Mouse (Mus musculus) embryonic facial prominence, embryonic 11.5 days (tissue): ENCODE results near the gene Stxbp2. TPM values are rescaled to one million over a fixed set of nuclear protein-coding genes. Genes with fewer than 3 reads are reported as not detected.
A peak's percentile ranks its signal among the peaks of the same experiment; 100 is the strongest.
"Not testable (repeated sequence)": the region's sequence is repeated elsewhere in the genome, so short reads cannot be mapped to it uniquely, and the experiment has no call there.

ENCODE experiments used
- ATAC-seq: fragments of 200-750 bp; cut with Nextera tagmentation; replicated peaks from 2 replicates; pipeline ENCODE4 v1.8.0; 2017; ENCODE audit warnings: low read depth; ENCODE audit not compliant: insufficient number of reproducible peaks, low FRiP score, low TSS enrichment
- DNase-seq: peaks from one replicate; pipeline ENCODE4 v3.0.0-alpha.2; 2015; ENCODE audit warnings: low spot score
- H3K27ac ChIP-seq: fragments of 300-500 bp; sonication (generic); replicated peaks from 2 replicates; pipeline ENCODE4 v1.5.1; 2014; ENCODE audit warnings: mild to moderate bottlenecking, low read depth, low read length, control low read depth
- H3K27me3 ChIP-seq: fragments of 300-500 bp; sonication (generic); 2 replicates; pipeline ENCODE4 v1.6.1; 2014; ENCODE audit warnings: mild to moderate bottlenecking, low read length, moderate library complexity, mixed read lengths; ENCODE audit not compliant: control insufficient read depth, insufficient read depth
- H3K36me3 ChIP-seq: fragments of 300-500 bp; sonication (generic); replicated peaks from 2 replicates; pipeline ENCODE4 v1.6.1; 2014; ENCODE audit warnings: low read depth, mild to moderate bottlenecking, low read length, moderate library complexity, mixed read lengths; ENCODE audit not compliant: control insufficient read depth, insufficient read depth
- H3K4me1 ChIP-seq: fragments of 300-500 bp; sonication (generic); 2 replicates; pipeline ENCODE4 v1.6.1; 2014; ENCODE audit warnings: low read length, mixed read lengths; ENCODE audit not compliant: control insufficient read depth, insufficient read depth
- H3K4me2 ChIP-seq: fragments of 300-500 bp; sonication (generic); 2 replicates; pipeline ENCODE4 v1.6.1; 2014; ENCODE audit warnings: low read depth, mild to moderate bottlenecking, control low read depth, low read length, moderate library complexity
- H3K4me3 ChIP-seq: fragments of 300-500 bp; sonication (generic); 2 replicates; pipeline ENCODE4 v1.5.1; 2014; ENCODE audit warnings: low read depth, low read length, control low read depth
- H3K9ac ChIP-seq: fragments of 300-500 bp; sonication (generic); replicated peaks from 2 replicates; pipeline ENCODE4 v1.6.1; 2014; ENCODE audit warnings: mild to moderate bottlenecking, control low read depth, low read length
- H3K9me3 ChIP-seq: fragments of 300-500 bp; sonication (generic); replicated peaks from 2 replicates; pipeline ENCODE4 v1.6.1; 2016; ENCODE audit warnings: mild to moderate bottlenecking, low read length, inconsistent platforms, mixed read lengths; ENCODE audit not compliant: control insufficient read depth
- WGBS: fragments of 180-500 bp; shearing (Covaris S2); extraction: QIAGEN DNeasy Blood & Tissue Kit; methylation state at CpG from one replicate; pipeline ENCODE4 v1.1.7; 2014; 5-methylcytosine and 5-hydroxymethylcytosine counted together
- polyA plus RNA-seq: library from polyadenylated mRNA; unstranded; fragments of >200 nt; fragmentation: Nextera tagmentation; extraction: Ambion mirVana; gene quantifications from 2 replicates; pipeline ENCODE4 v1.2.1, GENCODE M21; 2014

The Stxbp2 gene
- 24.9 and 26.5 TPM in 2 replicates for polyA plus RNA-seq

DNA sequence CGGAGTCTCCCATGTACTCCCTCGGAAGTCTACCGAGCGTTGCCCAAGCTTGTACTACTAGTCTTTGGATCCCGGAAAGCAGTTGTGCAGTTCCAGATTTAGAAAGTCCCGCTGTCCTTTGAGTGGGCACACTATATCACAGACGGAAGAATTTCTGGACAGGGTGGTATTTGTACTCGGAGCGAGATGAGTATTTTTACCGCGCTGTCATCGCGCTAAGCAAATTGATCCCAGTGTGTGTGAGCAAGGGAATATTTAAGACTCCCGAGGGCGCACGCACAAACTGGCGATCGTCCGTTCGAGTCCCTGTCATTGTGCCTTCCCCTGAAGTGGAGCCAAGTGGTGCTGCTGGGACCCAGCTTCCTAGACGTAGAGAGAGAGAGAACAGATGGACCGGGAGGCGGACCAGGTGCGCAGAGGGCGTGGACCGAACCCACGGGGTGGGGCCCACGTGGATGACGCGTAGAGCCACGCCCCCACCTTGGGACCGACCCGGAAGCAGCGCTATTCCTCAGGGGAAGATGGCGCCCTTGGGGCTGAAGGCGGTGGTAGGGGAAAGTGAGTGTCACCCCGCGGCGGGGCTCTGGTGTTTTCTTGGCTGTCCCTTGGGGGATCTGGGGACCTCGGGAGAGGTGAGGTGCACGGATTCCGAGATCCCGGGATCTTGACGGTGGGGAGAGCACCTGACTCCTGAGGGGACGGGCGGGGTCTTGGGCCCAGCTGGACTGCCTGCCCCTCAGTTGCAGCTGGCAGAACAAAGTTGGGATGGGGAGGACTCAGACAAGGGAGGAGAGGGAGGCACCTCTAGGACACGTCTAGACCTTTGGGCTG, at the start of gene Stxbp2:
Stxbp2 (plus strand) TSS at position 309 of the 831 bp plus-strand sequence.
- Histone ChIP-seq H3K27ac (no peak within 1 kb of the TSS), H3K36me3 (no peaks in the 10 kb centered on the region), H3K4me2 (peak within 1 kb of the TSS; percentile 69), H3K27me3 (peaks cover 2% of the 10 kb centered on the region; the same call in 1 of the 2 replicates), H3K4me3 (peak within 1 kb of the TSS; percentile 49), H3K4me1 (no peaks in the 10 kb centered on the region), H3K9me3 (no peaks in the 10 kb centered on the region), H3K9ac (peak within 1 kb of the TSS; percentile 56)
- 8% methylated on average over 47 of the region's 47 CpGs for WGBS
- DNase-seq (peak; percentile 70), ATAC-seq (peak; percentile 68)

DNA sequence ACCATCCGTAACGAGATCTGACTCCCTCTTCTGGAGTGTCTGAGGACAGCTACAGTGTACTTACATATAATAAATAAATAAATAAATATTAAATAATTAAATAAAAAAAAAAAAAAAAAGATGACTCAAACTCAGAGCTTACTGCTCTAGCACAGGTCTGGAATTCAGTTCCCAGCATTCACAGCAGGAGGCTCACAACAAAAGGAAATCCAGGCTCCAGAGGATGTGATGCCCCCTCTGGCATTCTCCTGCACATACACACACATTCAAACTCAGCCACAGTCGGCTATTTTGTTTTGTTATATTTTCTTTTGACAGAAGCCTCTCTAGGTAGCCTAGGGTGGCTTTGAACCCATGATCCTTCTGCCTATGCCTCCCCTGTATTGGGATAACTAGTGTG, 48.8 kb upstream of the Stxbp2 start:
- H3K4me1 ChIP-seq, H3K4me3 ChIP-seq, H3K4me2 ChIP-seq, ATAC-seq, DNase-seq, H3K36me3 ChIP-seq, H3K27me3 ChIP-seq, H3K9me3 ChIP-seq, H3K9ac ChIP-seq, H3K27ac ChIP-seq: not testable (repeated sequence)
- 82% methylated on average over 1 of the region's 3 CpGs for WGBS

DNA sequence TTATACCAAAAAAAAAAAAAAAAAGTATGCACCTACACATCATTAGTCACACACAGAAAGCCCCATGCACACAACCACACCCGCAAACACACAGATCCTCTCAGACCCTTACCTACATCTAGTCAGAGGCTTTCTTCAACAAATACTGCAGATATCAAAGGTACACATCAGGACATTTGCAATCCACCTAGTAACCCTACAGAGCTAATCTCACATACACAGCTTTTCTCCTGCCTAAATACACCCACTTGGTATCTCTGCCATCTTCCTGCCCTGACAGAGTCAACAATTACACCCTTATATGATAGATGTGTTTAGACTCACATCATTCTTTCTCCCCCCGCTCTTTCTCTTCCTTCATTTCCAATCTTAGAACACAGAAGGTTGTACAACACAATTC, 44.3 kb upstream of the Stxbp2 start:
- H3K4me3 ChIP-seq = no peak overlapping the region
- WGBS = 96% methylated on average over 2 of the region's 2 CpGs
- H3K9me3 ChIP-seq = no peaks in the 10 kb centered on the region
- DNase-seq = no peak
- H3K36me3 ChIP-seq = no peaks in the 10 kb centered on the region
- no peak overlapping the region for H3K27ac ChIP-seq
- no peak overlapping the region for H3K9ac ChIP-seq
- H3K27me3 ChIP-seq = 0 out of 2 replicates have a peak, but pooled peaks cover 2% of the 10 kb centered on the region
- H3K4me2 ChIP-seq = no peak overlapping the region
- ATAC-seq = no peak
- H3K4me1 ChIP-seq = no peaks in the 10 kb centered on the region

DNA sequence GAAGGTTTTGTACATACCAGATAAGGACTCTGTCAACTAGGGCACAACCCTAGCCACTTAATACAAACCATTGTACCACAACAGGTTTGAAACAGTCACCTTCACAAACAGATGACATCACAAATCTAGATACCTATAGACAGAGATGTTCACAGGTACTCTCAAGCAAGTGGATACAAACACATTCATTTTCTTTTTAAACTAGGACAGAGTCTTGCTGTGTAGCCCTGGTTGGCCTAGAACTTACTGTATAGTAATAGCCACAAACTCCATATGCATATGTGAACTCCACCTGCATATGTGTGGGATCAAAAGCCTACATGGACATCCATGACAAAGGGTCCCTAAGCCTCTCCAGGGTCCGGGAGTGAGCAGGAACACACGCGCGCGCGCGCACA, 43.8 kb upstream of the Stxbp2 start, which contains the start of gene Camsap3:
Camsap3 (plus strand) TSS at position 301 of the 398 bp plus-strand sequence.
- peak within 1 kb of the TSS; percentile 76 for H3K9ac ChIP-seq
- peak within 1 kb of the TSS; percentile 96 for H3K4me2 ChIP-seq
- no peaks in the 10 kb centered on the region for H3K36me3 ChIP-seq
- WGBS = 6% methylated on average over 7 of the region's 7 CpGs
- no peaks in the 10 kb centered on the region for H3K4me1 ChIP-seq
- peak within 1 kb of the TSS; percentile 72 for H3K4me3 ChIP-seq
- H3K27me3 ChIP-seq = 0 out of 2 replicates have a peak, but pooled peaks cover 2% of the 10 kb centered on the region
- H3K27ac ChIP-seq = no peak within 1 kb of the TSS; the same call in 1 of the 2 replicates
- ATAC-seq (no peak), DNase-seq (no peak)
- no peaks in the 10 kb centered on the region for H3K9me3 ChIP-seq

DNA sequence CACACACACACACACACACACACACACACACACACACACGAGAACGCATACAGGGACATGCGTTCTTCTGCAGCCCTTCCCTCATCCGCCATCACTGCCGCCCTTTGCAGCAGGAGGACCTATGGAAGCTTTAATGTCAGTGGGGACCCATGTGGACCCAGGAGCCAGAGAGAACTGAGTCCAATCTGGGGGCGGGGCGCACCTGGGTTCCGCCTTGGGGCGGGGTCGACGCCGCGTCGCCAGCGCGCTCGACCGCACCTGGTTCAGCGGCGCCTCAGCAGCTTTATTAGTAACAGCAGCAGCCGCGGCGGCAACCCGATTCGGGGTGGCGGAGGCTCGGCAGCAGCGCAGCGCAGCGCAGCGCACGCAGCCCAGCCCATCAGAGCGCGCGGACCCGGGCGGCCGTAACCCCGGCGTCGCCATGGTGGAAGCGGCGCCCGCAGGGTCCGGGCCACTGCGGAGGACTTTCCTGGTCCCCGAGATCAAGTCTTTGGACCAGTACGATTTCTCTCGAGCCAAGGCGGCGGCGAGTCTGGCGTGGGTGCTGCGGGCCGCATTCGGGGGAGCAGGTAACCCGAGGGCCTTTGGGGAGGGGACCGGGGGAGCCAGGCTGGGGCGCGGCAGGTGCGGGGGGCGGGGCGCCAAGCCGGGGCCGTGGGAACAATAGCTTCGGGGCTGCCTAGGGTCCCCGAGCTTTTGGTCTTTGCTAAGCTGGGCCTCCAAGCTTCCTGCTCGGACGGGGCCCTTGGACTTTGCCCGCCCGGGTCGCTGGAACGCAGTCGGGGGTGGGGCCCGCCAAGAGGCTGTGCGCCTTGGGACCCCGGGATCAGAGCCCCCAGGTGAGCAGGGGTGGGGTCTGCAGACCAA, 43.1 kb upstream of the Stxbp2 start:
- DNase-seq = peak; percentile 80

DNA sequence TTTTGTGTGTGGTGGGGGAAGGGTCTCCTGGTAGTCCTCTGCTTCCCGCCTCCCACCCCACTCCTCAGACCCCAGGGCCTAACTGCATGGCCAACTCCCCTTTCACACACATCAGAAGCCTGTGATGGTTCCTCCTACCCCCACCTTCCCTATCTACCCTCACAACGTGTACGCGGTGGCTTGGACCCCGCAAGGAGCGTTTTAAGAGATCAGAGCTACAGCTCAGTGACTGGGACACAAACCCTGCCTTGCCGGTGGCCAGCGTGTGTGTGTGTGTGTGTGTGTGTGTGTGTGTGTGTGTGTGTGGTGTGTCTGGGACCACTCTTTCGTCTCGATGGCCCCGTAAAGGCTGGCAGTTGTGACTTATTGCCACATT, 42.5 kb upstream of the Stxbp2 start:
- 1% methylated on average over 11 of the region's 11 CpGs for WGBS
- Histone ChIP-seq H3K36me3 (no peaks in the 10 kb centered on the region), H3K4me3 (peak overlapping the region; percentile 72), H3K9ac (peak overlapping the region; percentile 76), H3K27ac (no peak overlapping the region), H3K4me2 (peak overlapping the region; percentile 96), H3K27me3 (0 out of 2 replicates have a peak, but pooled peaks cover 2% of the 10 kb centered on the region), H3K4me1 (no peaks in the 10 kb centered on the region), H3K9me3 (no peaks in the 10 kb centered on the region)
- peak; percentile 32 for ATAC-seq
- DNase-seq = no peak

More for the DNA sequence above, 43.1 kb upstream of the Stxbp2 start:
- Histone ChIP-seq H3K27ac (no peak overlapping the region; the same call in 1 of the 2 replicates), H3K9ac (peak overlapping the region; percentile 76), H3K36me3 (no peaks in the 10 kb centered on the region), H3K4me3 (peak overlapping the region; percentile 72), H3K27me3 (0 out of 2 replicates have a peak, but pooled peaks cover 2% of the 10 kb centered on the region), H3K9me3 (no peaks in the 10 kb centered on the region), H3K4me1 (no peaks in the 10 kb centered on the region), H3K4me2 (peak overlapping the region; percentile 96)
- ATAC-seq = peak; percentile 71
- 0% methylated on average over 73 of the region's 77 CpGs for WGBS

DNA sequence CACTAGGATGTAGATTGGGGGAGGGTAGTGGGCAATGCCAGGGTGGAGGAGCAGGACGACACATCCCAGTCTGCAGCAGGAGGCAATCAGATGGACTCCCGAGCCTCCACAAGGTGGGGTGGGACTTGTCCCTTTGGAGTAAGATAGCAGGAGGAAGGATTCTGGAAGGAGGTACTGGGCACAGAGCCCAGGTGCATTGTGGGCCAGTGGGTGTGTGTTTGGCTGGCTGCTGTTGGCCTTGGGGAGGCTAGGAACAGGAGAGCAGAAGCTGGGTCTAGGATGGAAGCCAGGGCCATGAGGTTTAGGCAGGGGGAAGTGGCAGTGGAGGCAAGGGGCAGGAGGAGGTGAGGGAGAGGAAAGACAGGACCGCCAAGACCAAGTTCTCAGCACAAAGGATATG, 37.3 kb upstream of the Stxbp2 start:
- DNase-seq (no peak), ATAC-seq (no peak)
- Histone ChIP-seq H3K4me1 (no peaks in the 10 kb centered on the region), H3K9ac (no peak overlapping the region), H3K36me3 (no peaks in the 10 kb centered on the region), H3K9me3 (no peaks in the 10 kb centered on the region), H3K4me2 (no peak overlapping the region), H3K4me3 (no peak overlapping the region), H3K27ac (no peak overlapping the region), H3K27me3 (no peaks in the 10 kb centered on the region)
- WGBS = 76% methylated on average over 3 of the region's 3 CpGs
